Mouse (Mus musculus) midbrain, embryonic 15.5 days (tissue): Measurements from ENCODE around the gene Muc5ac. TPM values are rescaled to one million over a fixed set of nuclear protein-coding genes. Genes with fewer than 3 reads are reported as not detected.

Source experiments
- ATAC-seq: fragments of 200-750 bp; cut with Nextera tagmentation; replicated peaks from 2 replicates; pipeline ENCODE4 v1.8.0; 2017; ENCODE audit warnings: moderate TSS enrichment
- H3K27ac ChIP-seq: fragments of 300-500 bp; sonication (generic); 2 replicates; pipeline ENCODE4 v1.5.1; 2015; ENCODE audit warnings: mild to moderate bottlenecking, inconsistent platforms
- H3K27me3 ChIP-seq: fragments of 300-500 bp; sonication (generic); replicated peaks from 2 replicates; pipeline ENCODE4 v1.6.1; 2015; ENCODE audit warnings: inconsistent platforms
- H3K36me3 ChIP-seq: fragments of 300-500 bp; sonication (generic); replicated peaks from 2 replicates; pipeline ENCODE4 v1.6.1; 2015; ENCODE audit warnings: inconsistent platforms
- H3K4me1 ChIP-seq: fragments of 300-500 bp; sonication (generic); 2 replicates; pipeline ENCODE4 v1.6.1; 2015; ENCODE audit warnings: inconsistent platforms
- H3K4me2 ChIP-seq: fragments of 300-500 bp; sonication (generic); 2 replicates; pipeline ENCODE4 v1.6.1; 2015; ENCODE audit warnings: inconsistent platforms, mild to moderate bottlenecking, moderate library complexity
- H3K4me3 ChIP-seq: fragments of 300-500 bp; sonication (generic); 2 replicates; pipeline ENCODE4 v1.5.1; 2015; ENCODE audit warnings: mild to moderate bottlenecking, inconsistent platforms
- H3K9ac ChIP-seq: fragments of 300-500 bp; sonication (generic); 2 replicates; pipeline ENCODE4 v1.6.1; 2015; ENCODE audit warnings: mild to moderate bottlenecking, inconsistent platforms
- H3K9me3 ChIP-seq: fragments of 300-500 bp; sonication (generic); 2 replicates; pipeline ENCODE4 v1.6.1; 2016; ENCODE audit warnings: inconsistent platforms
- WGBS: fragments of 180-500 bp; shearing (Covaris S2); methylation state at CpG from one replicate; pipeline ENCODE4 v1.1.7; 2015; ENCODE audit warnings: mixed read lengths; 5-methylcytosine and 5-hydroxymethylcytosine counted together
- polyA plus RNA-seq: library from polyadenylated mRNA; unstranded; fragments of >200 nt; fragmentation: Nextera tagmentation; extraction: Ambion mirVana; gene quantifications from 2 replicates; pipeline ENCODE4 v1.2.1, GENCODE M21; 2015

Muc5ac gene
- polyA plus RNA-seq, 1 experiment from 2014 or later = not detected

GRCm38 (mm10) chr7:141840354-141840753 is 51.6 kb downstream of the Muc5ac start:
- no peak overlapping the region for H3K4me2 ChIP-seq
- ATAC-seq = no peak
- no peak overlapping the region for H3K9ac ChIP-seq
- H3K4me1 ChIP-seq = no peaks in the 10 kb centered on the region
- H3K36me3 ChIP-seq = no peaks in the 10 kb centered on the region
- no peak overlapping the region for H3K27ac ChIP-seq
- H3K4me3 ChIP-seq = no peak overlapping the region
- H3K27me3 ChIP-seq = no peaks in the 10 kb centered on the region
- WGBS = 89% methylated on average over 10 of the region's 10 CpGs
- no peaks in the 10 kb centered on the region for H3K9me3 ChIP-seq

- ATAC-seq = no peak
- Histone ChIP-seq H3K4me3 (no peak overlapping the region), H3K27me3 (no peaks in the 10 kb centered on the region), H3K9me3 (no peaks in the 10 kb centered on the region), H3K4me1 (no peaks in the 10 kb centered on the region), H3K9ac (no peak overlapping the region), H3K4me2 (no peak overlapping the region), H3K27ac (no peak overlapping the region), H3K36me3 (no peaks in the 10 kb centered on the region)
- WGBS = 88% methylated on average over 4 of the region's 4 CpGs
Observed at GRCm38 (mm10) chr7:141861046-141861445, 72.3 kb downstream of the Muc5ac start.

Other genes starting within 250 kb of the Muc5ac start
- 44.1 and 44.6 TPM in 2 replicates for gene Chid1, start 249.1 kb upstream of the Muc5ac start, polyA plus RNA-seq
- 132 and 135 TPM in 2 replicates for gene Ap2a2, start 226.8 kb upstream of the Muc5ac start, polyA plus RNA-seq
- gene Muc6, start 133.7 kb upstream of the Muc5ac start, polyA plus RNA-seq = 0.27 and 0.37 TPM in 2 replicates
- gene Muc2, start 98.6 kb upstream of the Muc5ac start, polyA plus RNA-seq = 0.15 and 0.38 TPM in 2 replicates
- gene Muc5b, start 50.1 kb downstream of the Muc5ac start, polyA plus RNA-seq = 0.03 and 0.04 TPM in 2 replicates
- 82.6 TPM in 2 replicates for gene Tollip, start 129.5 kb downstream of the Muc5ac start, polyA plus RNA-seq
- 24.7 and 25.9 TPM in 2 replicates for gene Brsk2, start 160.8 kb downstream of the Muc5ac start, polyA plus RNA-seq